Mouse (Mus musculus) layer of hippocampus, postnatal 10 days (tissue): ENCODE results near the gene P2rx3. TPM values are rescaled to one million over a fixed set of nuclear protein-coding genes. Genes with fewer than 3 reads are reported as not detected.

Experiments
- DNase-seq, 2 experiments: peaks; one replicate each; pipeline ENCODE4 v3.0.0; 2021; ENCODE audit warnings: low spot score in 2 of 2
- total RNA-seq, 2 experiments: library from RNA; stranded (reverse); gene quantifications; 2 replicates each; pipeline ENCODE4 v1.2.3; 2021

Gene P2rx3
- total RNA-seq, 2 experiments from 2014 or later: 2.0 to 2.1 TPM

GRCm38 (mm10) chr2:85046222-85046621, 9.0 kb upstream of the P2rx3 start:
- DNase-seq: no peak

- no peak for DNase-seq
These were observed 6.4 kb upstream of the P2rx3 start for GRCm38 (mm10) chr2:85043623-85044022.

- no peak for DNase-seq
These were observed 1.1 kb upstream of the P2rx3 start for GRCm38 (mm10) chr2:85038336-85038735.

GRCm38 (mm10) chr2:85036507-85037046, 685 bp downstream of the P2rx3 start:
- DNase-seq: no peak

- DNase-seq: no peak
These were observed 3.1 kb downstream of the P2rx3 start for GRCm38 (mm10) chr2:85034169-85034568.

GRCm38 (mm10) chr2:85033121-85033520, 4.1 kb downstream of the P2rx3 start:
- DNase-seq: no peak

- DNase-seq: no peak
These were observed 6.3 kb downstream of the P2rx3 start for GRCm38 (mm10) chr2:85030989-85031388.

- no peak for DNase-seq
These were observed 7.4 kb downstream of the P2rx3 start for GRCm38 (mm10) chr2:85029897-85030296.

- DNase-seq: no peak
These were observed 10.0 kb downstream of the P2rx3 start for GRCm38 (mm10) chr2:85027281-85027680.

GRCm38 (mm10) chr2:85026178-85026577, 11.1 kb downstream of the P2rx3 start:
- no peak for DNase-seq

GRCm38 (mm10) chr2:85022043-85022442, 15.2 kb downstream of the P2rx3 start:
- DNase-seq: peak in 1 of 2 experiments; percentile 39

- DNase-seq: peak; percentile 34 to 39
These were observed 22.7 kb downstream of the P2rx3 start for GRCm38 (mm10) chr2:85014588-85014982.

- no peak for DNase-seq
These were observed 23.3 kb downstream of the P2rx3 start for GRCm38 (mm10) chr2:85013826-85014587.

GRCm38 (mm10) chr2:85012679-85013078, 24.6 kb downstream of the P2rx3 start:
- peak in 1 of 2 experiments; percentile 43 for DNase-seq

- DNase-seq: peak in 1 of 2 experiments; percentile 28
These were observed 25.2 kb downstream of the P2rx3 start for GRCm38 (mm10) chr2:85011906-85012604.

GRCm38 (mm10) chr2:85009212-85009611, 28.1 kb downstream of the P2rx3 start:
- DNase-seq: no peak

GRCm38 (mm10) chr2:85007729-85008128, 29.5 kb downstream of the P2rx3 start:
- DNase-seq: peak in 1 of 2 experiments; percentile 18

GRCm38 (mm10) chr2:85006600-85006999, 30.7 kb downstream of the P2rx3 start:
- no peak for DNase-seq

- peak in 1 of 2 experiments; percentile 11 for DNase-seq
These were observed 32.9 kb downstream of the P2rx3 start for GRCm38 (mm10) chr2:85004341-85004740.

GRCm38 (mm10) chr2:85002575-85002974, 34.7 kb downstream of the P2rx3 start:
- DNase-seq: no peak

GRCm38 (mm10) chr2:85001497-85001896, 35.8 kb downstream of the P2rx3 start:
- DNase-seq: no peak

GRCm38 (mm10) chr2:84999486-85000181, 37.6 kb downstream of the P2rx3 start:
- no peak for DNase-seq
